Mouse (Mus musculus) frontal cortex, postnatal 36 days (tissue): Measurements from ENCODE around the gene 2310007B03Rik.
A peak's percentile ranks its signal among the peaks of the same experiment; 100 is the strongest.

Source experiments
- DNase-seq, 2 experiments: peaks; one replicate each; pipeline ENCODE4 v3.0.0; 2022; ENCODE audit warnings: low spot score in 2 of 2

Gene 2310007B03Rik

GRCm38 (mm10) chr1:93159566-93160500 lies 915 bp downstream of the 2310007B03Rik start:
- no peak for DNase-seq

GRCm38 (mm10) chr1:93158916-93159315 lies 1.8 kb downstream of the 2310007B03Rik start:
- peak in 1 of 2 experiments; percentile 13 for DNase-seq

- no peak for DNase-seq
Observed at GRCm38 (mm10) chr1:93157566-93157965, 3.2 kb downstream of the 2310007B03Rik start.

GRCm38 (mm10) chr1:93150907-93151661 lies 9.7 kb downstream of the 2310007B03Rik start:
- DNase-seq = no peak

- no peak for DNase-seq
Observed at GRCm38 (mm10) chr1:93144176-93144575, 16.6 kb downstream of the 2310007B03Rik start.

GRCm38 (mm10) chr1:93142871-93143270 lies 17.9 kb downstream of the 2310007B03Rik start:
- no peak for DNase-seq

- peak; percentile 39 to 45 for DNase-seq
Observed at GRCm38 (mm10) chr1:93139713-93140112, 21.0 kb downstream of the 2310007B03Rik start.

- no peak for DNase-seq
Observed at GRCm38 (mm10) chr1:93138534-93138933, 22.2 kb downstream of the 2310007B03Rik start.

GRCm38 (mm10) chr1:93135036-93135526 lies 25.7 kb downstream of the 2310007B03Rik start, which contains the start of gene Agxt:
TSS of gene Agxt (plus strand) at chr1:93135240.
- DNase-seq = no peak

- DNase-seq = no peak
Observed at GRCm38 (mm10) chr1:93132676-93133075, 28.1 kb downstream of the 2310007B03Rik start.

GRCm38 (mm10) chr1:93130242-93130983 lies 30.3 kb downstream of the 2310007B03Rik start:
- DNase-seq = no peak

- peak; percentile 74 to 81 for DNase-seq
Observed at GRCm38 (mm10) chr1:93128710-93129349, 31.9 kb downstream of the 2310007B03Rik start.

GRCm38 (mm10) chr1:93128209-93128608 lies 32.5 kb downstream of the 2310007B03Rik start:
- DNase-seq = no peak

GRCm38 (mm10) chr1:93125256-93125655 lies 35.5 kb downstream of the 2310007B03Rik start:
- DNase-seq = no peak

- DNase-seq = no peak
Observed at GRCm38 (mm10) chr1:93124066-93124465, 36.7 kb downstream of the 2310007B03Rik start.

GRCm38 (mm10) chr1:93123179-93123854 lies 37.4 kb downstream of the 2310007B03Rik start:
- no peak for DNase-seq

- no peak for DNase-seq
Observed at GRCm38 (mm10) chr1:93118816-93119215, 41.9 kb downstream of the 2310007B03Rik start.

GRCm38 (mm10) chr1:93115471-93115870 lies 45.3 kb downstream of the 2310007B03Rik start:
- no peak for DNase-seq

GRCm38 (mm10) chr1:93114713-93115463 lies 45.9 kb downstream of the 2310007B03Rik start:
- DNase-seq = peak; percentile 68 to 78

GRCm38 (mm10) chr1:93102700-93103099 lies 58.0 kb downstream of the 2310007B03Rik start:
- DNase-seq = no peak
